Mouse (Mus musculus) heart, adult 9 months (tissue): ENCODE data around the gene Fhit.

Experiments
- DNase-seq, 2 experiments: peaks; one replicate each; pipeline ENCODE4 v3.0.0; 2022; ENCODE audit warnings: low spot score in 2 of 2

Fhit gene

DNA sequence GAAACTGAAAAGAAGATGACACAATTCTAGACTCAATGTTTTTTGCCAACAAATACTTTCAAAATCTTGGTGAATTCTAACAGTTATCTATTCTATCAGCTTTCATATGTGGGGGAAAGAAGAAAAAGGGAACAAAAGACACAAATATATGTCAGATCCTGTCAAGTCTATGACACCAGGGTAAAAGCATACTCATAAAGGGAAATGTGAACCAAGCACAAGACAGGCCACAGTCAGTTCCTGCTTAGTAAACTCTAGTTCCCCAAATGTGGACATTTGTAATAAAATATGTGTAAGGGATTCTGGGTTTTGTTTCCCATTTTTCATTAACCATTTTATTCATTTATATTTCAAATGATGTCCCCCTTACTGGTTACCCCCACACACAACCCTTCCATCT lies 1022.5 kb downstream of the Fhit start:
- peak in 1 of 2 experiments; percentile 1 for DNase-seq

DNA sequence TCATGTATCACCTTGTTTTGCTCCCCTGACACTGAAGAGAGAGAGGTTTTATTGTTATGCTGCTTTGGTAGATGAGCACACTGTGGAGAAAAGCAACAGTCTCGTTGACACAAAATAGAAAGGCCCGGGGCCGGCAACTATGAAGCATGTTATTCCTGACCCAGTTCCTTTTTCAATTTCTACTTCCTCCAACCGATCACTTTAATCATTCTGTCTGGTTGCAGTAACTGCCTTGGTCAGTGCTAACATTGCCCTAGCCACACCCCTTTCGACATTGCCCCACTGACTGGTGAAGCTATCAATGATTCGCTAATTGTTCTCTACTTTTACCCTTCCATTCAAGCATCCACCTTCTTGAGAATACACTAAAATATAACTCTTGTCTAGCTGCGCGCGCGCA lies 1028.0 kb downstream of the Fhit start:
- DNase-seq, result no peak

DNA sequence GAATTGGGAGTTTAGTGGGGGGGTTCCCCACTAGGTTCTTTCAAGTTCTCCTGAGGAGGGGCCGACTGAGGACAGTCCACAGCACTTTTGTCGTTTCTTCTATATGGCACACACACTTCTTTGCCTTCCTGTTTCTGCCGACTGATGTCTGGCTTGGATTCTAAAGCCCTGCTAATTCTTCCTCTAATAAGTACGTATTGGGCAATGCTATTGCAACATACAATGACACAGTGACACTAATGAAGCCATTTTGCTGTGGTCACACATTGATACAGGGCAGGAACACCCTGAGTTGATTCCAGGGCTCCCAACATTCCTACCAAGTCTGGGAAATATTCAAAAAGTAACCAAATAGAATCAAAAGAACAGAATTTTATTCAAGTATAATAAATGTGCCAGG lies 1032.2 kb downstream of the Fhit start:
- no peak for DNase-seq

DNA sequence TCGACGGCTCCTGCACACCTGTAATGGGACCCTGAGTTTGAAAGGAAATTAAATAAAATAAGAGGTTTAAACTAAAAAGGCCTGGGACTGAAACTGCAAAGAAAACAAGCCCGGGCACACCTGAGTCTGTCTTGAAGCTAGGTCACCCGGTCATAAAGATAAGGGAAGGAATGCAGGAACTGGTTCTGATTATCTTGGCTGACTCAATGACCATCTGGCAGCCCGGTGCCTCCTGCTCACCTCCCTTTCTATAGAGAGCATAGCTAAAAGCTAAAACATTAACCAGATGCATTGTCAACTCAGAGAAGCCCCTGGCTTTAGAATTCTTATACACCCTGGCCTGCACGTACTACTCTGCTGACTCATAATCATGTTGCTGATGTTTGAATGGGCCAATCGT lies 1032.7 kb downstream of the Fhit start:
- no peak for DNase-seq

DNA sequence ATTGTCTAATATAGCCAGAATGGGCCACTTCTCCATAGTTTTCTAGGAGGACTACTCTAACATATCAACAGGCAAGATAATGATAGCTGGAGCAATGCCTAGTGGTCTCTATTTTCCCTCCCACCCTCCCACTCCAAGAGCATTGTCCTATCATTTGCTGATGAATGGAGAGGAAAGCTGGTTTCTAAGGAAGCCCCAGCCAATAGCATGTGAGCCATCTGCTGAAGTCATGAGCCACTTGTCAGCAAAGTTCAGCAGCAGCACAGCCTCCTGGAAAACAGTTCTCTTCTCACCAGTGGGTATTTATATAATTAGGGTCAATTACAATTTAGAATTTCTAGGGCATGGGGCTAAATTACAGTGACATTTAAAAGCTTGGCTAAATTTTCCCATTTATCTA lies 1035.3 kb downstream of the Fhit start:
- no peak for DNase-seq

DNA sequence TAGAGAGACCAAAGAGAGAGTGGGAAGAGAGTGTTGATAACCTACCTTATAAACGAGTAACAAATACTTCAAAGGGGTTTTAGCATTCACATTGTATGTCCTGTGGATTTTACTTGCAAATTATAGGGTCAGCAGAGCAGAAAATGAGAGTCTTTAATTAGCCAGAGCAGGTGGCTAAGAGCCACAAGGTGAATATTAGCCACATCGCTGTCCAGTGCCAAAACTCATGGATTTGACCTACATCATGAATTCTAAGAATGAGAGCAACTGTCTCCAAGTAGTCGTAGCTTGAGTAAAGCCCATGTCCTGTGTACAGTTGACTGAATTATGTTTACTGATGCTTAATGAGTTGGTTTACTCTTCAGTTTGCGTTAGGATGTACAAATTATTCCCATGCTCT lies 1039.7 kb downstream of the Fhit start:
- no peak for DNase-seq

DNA sequence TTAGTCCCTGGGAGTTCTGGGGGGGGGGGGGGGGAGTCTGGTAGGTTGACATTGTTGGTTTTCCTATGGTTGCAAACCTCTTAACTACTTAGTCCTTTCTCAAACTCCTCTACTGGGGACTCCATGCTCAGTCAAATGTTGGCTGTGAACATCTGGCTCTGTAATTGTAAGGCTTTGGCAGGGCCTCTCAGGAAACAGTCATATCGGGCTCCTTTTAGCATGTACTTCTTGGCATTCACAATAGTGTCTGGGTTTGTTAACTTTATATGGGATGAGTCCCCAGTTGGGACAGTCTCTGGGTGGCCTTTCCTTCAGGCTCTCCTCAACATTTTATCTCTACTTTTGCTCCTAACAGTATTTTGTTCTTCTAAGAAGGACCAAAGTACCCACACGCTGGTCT lies 1065.6 kb downstream of the Fhit start:
- DNase-seq, result peak in 1 of 2 experiments; percentile 51

DNA sequence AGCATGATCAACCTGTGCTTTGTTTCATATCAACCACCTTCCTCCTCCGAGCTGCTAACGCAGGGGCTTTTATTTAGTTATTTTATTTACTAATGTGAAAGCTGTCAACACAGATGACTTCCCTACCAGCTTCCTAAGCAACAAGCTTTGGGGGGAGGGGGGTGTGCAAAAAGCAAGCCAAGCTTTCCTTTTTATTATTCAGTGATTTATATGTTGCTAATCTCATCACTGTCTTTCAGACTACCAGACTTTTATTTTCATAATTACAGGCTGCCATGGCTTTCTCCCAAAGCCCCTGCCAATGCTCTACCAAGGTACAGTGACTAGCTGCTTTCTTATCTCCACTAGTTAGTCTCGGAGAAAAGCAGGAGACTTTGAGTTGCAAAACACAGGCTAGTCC lies 1082.8 kb downstream of the Fhit start:
- no peak for DNase-seq

DNA sequence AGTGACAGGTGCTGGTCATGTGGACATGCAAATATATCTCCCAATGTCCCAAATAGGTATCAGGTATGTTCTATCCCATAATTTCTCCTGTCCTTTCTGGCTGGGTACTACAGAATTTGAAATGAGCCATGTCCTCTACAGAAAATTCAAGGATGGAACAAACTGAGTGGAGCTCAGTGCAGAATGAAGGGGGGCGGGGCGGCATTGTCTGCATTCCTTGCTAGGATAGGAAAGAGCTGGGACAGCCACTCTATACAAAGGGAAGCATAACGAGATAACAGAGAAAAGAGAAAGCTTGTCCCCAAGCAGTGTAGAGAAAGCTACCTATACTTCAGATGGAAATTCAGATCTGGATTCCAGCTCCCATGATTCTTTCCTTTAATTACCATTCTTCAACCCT lies 1111.9 kb downstream of the Fhit start:
- no peak for DNase-seq

DNA sequence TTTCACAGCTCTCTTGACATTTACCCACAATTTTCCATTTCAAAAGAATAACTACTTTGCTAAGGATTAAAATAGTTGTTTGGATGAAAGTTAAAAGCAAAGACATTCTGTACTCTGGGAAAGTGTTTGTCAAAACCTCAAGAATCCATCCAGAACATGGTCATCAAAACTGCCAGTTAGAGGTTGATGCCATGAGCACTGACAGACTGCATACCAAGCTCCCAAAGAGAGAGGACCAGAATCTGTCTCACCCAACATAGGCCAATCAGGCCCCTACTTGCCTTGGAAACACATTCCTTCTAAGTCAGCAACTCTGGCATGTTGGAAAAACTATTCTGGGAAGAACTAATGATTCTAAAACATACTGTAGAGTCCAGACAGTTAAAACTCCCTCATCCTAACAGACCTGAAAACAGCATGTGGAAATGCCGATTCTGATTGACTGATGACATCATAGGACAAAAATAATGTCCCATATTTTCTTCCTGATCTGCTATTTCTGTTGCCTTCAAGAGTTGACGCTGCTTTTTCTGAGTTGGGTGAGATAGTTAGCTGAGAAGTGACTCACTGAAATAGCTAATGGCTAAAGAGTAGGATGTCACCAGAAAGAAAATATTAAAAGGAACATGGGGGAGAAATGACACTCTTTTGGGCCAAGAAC lies 1114.6 kb downstream of the Fhit start:
- no peak for DNase-seq

DNA sequence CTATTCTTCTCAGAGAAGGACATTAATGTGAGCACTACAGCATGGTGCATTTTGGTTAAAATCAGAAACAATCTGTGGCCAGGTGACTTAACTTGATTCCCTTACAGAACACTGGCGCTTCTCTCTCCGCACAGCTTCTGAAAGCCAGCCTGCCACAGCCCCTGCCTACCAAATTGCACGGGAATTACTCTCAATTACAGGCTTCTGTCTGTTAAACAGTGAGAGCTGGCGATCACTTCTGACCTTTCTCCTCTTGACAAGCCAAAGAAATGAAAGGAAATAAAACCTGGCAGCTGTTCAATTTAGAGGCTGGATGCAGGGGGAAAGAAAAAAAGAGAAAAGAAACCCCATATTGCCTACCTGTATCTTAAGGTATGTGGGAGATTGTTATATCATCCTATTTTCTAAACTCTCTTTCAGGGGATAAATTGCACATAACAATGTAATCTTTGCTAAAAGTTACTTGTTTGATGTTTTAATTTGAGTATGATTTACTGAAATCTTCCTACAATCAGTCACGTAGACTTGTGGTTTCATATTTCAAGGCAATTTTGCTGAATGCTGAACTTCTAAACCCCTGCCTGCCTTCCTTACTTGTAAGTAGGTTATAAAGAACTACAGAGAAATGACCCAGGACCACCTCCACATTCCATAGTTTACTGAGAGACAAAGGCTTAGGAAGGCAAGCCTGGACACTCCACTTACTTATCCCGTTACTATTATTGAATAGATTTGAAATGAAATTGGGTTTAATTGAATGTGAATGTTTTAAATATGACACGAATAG lies 1115.3 kb downstream of the Fhit start:
- DNase-seq, result no peak

DNA sequence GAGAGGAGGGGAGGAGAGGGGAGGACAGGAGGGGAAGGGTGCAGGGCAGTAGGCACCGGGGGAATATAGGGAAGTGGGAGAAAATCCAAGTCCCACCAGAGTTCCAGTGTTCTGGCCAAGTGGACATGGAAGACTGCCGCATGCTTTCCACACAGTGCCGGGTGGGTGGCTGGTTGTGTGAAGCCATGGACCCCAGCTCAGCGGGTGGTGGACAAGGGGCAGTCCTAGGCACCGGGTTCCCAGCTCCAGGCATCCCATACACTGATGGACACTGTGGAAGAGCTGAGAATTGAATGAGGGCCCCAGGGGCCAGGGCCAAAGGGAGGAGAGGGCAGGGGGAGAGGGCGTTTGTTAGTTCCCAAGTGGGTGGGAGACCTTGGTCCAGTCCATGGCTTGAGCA lies 1123.8 kb downstream of the Fhit start:
- DNase-seq, result no peak

DNA sequence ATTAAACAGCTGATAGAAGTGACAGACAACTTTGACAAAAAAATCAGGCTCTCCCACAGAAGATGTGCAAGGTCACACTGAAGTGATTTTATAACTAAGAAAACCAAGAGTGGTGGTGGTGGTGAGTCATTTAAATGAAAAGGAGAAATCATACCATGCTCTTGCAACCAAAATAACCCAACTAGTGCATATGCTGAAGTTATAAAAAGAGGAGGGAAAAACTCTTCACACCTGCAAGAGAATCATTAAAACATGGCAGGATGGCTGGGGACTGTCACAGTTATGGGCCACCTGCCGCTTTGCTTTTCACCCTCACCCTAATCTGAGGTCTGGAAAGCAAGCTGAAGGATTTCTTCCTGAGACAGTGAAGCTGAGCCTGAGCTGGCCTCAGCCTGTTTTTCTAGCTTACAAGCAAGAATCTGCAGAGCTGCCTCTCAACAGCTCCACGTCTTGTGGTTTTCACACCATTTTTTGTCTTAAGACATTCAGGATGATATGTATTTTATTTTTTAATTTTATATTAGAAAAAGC lies 1125.1 kb downstream of the Fhit start:
- no peak for DNase-seq

DNA sequence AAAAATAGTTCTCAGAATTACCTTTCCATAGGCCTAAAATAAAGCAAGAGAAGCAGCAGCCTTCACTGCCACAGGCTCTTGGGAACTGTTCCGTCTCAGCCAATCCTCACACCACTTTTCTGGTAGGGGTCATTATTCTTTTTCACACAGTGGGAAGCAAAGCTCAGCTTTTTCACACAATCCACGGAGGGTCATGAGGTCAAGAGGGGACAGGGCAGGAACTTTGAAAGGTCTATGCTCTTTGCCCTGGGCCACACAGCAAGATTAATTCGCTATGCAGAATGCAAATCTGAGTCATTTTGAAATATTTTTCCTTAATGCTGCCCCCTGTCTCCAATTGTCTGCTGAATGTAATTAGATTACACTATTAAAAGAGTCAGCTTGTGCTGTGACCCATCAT lies 1126.2 kb downstream of the Fhit start:
- DNase-seq, result no peak

DNA sequence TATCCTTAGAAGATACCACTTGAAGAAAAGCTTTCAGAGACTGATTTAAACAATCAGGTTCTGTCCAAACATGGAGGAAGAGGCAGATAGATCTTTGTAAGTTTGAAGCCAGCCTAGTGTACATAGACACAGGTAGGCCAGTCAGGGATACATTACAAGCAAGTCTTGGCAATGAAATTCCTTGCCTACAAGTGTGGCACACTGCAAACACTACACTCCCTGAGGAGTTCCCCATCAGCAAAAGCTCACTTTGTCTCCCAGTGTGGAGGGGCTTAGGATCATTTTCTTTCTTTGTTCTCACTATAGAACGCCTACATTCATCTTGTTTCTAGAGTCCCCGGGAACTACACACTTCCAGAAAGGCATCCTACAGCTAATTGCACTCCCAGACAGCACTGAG lies 1126.6 kb downstream of the Fhit start:
- DNase-seq, result no peak

DNA sequence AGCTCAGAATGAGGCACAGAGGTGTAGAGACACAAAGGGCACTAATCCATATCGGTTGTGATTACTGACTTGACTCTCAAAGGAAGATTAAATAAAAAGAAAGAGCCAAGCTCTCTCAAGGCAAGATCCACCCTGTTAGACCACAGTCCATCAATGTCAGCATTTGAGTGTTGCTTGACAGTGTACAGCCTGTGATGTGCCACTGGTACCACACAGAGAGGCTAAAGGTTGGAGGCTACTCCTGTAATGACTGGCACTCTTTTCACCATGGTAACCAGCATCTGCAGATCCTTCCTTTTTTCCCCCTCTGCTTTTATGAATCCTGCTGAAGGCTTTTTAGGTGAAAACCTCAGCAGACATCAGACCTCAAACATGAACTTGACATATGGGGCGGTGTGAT lies 1138.5 kb downstream of the Fhit start:
- no peak for DNase-seq

DNA sequence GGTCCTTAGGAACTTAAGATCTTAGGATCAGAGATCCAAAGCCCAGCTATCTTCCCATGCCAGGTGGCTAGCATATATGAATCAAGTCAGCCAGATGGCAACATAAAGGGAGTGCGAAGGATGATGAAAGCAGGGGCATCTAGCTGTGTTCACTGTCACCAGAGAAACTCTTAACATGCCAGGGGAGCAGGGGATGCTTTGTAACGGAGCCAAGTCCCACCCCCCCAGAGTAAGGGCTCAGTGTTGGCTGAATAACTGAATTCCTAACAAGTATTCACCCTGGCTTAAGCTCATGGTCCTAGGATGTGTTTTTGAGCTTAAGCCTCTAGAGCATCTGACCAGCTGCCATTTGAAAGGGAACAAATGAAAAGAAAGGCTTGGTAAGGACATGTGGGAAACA lies 1139.5 kb downstream of the Fhit start:
- no peak for DNase-seq

DNA sequence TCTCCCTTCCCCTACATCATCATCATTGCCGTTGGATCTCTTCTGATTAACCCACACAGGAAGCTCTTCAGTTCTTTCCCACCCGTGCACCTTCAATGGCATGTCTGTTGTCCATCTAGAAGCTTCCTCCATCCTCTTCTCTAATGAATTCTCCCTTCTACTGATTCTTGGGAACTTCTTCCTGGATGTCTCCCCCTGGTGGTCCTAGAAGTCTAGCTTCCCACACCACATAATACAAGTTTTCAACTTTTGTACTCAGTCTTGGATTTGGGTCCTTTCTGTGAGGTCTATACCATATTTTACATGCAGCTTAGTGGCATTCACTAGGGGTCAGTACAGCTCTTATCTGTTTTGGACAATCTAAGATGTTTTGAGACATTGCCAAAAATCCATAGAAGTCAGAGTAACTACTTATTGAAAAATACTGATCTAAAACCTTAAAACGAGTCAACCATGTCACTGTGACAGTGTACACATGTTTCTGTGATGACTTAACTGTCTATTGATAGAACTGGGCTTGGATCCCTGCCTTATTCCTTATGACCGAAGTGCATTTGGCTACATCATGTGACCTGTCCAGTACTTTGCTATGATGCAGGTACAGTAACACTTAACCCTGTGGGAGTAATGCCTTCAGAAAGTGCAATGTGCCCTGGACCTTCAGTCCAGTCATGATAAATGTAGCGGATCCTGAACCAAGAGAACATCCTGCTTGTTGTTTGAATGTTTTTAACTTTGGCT lies 1141.3 kb downstream of the Fhit start:
- DNase-seq, result peak; percentile 2 to 21

DNA sequence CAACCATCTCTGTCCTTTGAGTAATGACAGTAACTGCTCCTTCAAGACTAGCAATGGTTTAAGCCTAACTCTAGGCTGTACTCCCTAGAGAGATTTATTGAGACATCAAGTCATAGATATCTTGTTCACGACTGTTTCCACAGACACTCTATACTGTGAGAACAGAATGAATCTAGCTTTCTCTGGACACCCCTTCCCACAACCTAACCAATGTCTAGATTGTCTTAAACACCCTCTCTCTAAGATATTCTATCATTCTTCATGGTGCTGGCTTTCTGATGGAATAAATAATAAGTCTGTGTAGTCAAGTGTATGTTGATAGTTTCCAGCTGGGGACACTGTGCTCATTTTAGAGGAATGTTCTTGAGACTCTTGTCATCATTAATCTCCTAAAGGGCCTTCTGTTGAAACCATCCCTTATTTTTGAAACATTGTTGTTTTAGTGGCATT lies 1148.0 kb downstream of the Fhit start:
- DNase-seq, result no peak

DNA sequence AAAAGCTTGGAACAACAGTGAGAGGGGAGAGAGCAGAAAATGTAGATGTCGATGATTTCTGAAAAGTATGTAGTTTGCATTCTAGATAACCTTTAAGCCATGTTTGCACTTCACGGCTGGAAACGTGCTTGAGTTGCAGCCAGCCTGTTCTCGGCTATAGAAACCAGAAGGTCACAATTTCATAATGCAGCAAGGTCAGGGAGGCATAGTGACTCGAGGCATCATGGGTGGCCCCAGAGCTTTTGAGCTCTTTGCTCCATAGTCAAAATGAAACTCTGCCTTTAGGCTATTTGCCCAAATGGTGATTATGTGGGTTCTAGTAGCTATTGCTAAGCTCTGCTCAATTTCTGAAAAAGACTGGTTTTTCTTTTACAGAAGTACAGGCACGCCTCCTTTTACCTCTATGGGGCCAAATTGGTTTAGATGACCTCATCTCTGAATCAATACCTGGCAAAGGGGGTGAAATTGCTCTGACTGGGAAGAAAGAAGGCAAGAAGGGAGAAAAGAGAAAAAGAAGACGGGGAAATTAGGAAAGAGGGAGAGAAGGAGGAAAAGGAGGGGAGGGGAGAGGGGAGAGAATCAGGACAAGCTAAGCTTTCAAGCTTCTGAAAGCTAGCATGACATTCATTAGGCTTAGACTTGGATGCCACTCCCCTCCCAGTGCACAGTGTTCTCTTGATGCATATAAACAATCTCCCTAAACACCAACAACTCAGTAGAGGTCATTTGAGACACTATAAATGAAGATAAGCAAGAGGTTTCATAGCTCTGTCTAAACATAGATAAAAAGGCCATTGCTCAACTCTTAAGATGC lies 1148.6 kb downstream of the Fhit start:
- no peak for DNase-seq

DNA sequence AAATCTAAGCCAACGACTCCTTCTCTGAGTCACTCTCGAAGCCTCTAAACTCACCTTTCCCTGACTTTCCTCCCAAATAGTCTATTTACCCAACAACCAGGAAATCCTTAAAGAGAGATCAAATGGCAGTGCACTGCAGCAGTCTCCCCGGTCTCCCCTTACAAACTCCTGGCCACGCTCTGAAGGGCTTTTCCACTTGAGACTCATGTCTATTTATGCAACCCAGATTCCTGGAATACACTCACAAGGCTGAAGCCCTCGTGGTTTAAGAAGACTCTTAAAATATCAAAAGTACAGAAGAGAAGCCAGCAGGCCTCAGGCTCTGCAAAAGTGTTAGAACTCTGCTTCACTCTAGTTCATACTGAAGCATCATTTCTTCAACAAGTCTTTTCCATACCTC lies 1155.6 kb downstream of the Fhit start:
- no peak for DNase-seq

DNA sequence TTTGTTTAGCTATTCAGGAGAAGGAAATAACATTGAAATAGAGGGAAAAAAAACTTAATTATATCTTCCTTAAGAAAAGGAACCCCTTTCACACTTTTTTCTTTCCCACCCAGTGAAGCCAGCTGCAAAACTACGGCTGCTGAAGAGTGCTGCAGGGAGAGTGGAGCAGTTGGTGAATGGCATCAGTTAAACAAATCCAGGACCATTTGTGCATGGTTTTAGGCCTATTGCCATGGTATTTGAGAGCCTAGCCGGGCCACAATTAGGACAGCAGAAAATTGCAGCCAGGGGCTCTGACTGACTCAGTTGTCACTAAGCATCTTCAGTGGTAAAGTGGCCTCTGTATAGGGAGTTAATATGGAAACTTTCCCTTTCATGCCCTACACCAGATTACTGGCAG lies 1158.0 kb downstream of the Fhit start:
- DNase-seq, result no peak
